Mouse (Mus musculus) kidney, postnatal 10 days (tissue): ENCODE measurements around the gene Wdr49.

ENCODE experiments used
- DNase-seq: peaks from one replicate; pipeline ENCODE4 v3.0.0; 2021; ENCODE audit warnings: mixed read lengths

The Wdr49 gene

DNA sequence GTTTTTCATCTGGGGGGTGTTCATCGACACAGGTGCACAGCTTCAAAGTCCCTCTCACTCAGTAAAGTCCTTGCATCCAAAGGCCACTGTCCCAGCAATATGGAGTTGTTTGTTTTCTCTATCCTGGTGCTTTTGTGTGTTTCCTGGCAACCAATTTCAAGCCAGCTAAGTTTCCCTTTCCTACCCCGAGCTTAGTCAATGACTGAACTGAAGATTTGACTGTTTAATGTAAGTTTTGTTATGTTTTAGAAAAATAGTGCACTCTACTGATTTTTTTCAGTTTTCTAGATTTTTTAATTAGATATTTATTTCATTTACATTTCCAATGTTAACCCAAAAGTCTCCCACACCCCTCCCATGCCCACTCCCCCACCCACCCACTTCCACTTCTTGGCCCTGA is at the start of gene Wdr49:
Wdr49 (minus strand) TSS at position 101 of the 400 bp plus-strand sequence.
- no peak for DNase-seq

DNA sequence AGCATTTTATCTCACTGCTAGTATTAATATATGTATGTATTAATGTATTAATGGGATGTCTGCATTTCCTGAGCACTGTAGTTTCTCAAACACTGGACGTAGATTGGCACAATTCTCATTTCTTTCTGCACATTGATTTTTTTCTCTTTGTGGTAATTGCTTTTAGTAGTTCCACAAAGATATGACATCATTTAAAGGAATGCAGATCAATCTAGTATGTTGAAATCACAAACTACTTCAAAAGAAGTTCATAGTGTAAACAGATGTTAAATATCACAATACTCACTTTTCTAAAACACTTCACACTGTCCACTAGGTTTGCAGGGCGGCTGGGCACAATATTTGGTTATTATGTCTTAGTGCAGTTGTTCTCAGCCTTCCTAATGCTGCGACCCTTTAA is 49.1 kb upstream of the Wdr49 start:
- DNase-seq: no peak

DNA sequence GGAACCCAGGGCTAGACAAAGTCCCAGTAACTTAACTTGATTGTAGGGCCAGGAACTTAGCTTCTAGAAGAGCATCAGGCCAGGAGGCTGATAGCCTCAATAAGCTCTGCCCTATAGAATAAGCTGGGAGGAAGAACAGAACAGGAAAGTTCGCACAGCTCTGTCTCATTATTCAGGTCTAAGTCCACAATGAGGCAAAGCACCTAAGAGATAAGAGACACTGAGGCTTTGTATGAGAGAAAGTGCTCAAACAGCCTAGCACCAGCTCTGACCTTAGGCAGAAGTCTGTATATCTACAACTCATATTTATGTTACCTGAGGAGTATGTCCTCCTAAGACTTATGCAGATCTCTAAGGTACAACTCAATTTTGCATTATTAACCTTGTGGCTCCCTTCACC is 40.6 kb upstream of the Wdr49 start:
- no peak for DNase-seq

DNA sequence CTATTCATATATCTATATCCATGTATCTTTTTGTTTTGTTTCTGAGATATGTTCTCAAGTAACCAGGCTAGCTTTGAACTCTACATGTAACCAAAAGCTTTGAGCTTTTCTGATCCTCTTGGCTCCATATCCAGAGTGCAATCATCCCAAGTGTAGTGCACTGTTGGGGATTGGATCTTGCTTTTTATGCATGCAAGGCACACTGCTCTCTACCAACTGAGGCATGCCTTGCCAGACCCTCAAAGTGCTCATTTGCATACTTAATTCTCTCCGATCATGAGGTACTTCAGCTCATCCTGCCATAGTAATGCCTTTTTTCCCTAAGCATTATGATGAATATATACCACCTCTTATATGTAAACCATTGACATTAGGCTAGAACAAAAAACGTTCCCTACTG is 39.4 kb upstream of the Wdr49 start:
- no peak for DNase-seq

DNA sequence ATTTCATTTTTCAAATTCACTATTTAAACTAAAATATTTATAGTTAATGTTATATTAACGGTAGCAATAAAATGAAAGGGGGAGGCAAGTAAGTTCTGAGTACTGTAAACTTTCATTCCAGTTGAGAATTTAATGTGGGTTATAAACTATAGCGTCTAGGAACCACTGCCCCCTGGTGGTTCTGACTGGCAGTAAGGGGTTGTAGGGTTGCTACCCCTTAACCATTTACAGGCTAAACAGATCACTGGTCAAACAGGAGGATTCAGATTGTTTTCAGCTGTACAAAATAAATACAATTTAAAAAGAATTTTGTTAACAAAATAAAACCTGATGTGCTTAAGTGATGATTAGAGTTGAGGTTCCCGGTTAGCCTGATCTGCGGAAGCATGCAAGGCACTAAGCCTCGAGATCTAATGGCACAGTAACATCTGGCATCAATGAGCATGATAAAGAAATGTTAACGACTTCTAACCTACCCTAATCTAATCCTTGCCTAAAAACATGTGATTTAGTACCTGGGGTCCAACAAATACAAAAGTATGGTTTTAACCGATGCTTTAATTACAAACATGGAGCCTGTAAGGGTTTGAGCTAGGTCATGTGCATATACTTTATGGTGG is 35.8 kb upstream of the Wdr49 start:
- DNase-seq: peak; percentile 69

DNA sequence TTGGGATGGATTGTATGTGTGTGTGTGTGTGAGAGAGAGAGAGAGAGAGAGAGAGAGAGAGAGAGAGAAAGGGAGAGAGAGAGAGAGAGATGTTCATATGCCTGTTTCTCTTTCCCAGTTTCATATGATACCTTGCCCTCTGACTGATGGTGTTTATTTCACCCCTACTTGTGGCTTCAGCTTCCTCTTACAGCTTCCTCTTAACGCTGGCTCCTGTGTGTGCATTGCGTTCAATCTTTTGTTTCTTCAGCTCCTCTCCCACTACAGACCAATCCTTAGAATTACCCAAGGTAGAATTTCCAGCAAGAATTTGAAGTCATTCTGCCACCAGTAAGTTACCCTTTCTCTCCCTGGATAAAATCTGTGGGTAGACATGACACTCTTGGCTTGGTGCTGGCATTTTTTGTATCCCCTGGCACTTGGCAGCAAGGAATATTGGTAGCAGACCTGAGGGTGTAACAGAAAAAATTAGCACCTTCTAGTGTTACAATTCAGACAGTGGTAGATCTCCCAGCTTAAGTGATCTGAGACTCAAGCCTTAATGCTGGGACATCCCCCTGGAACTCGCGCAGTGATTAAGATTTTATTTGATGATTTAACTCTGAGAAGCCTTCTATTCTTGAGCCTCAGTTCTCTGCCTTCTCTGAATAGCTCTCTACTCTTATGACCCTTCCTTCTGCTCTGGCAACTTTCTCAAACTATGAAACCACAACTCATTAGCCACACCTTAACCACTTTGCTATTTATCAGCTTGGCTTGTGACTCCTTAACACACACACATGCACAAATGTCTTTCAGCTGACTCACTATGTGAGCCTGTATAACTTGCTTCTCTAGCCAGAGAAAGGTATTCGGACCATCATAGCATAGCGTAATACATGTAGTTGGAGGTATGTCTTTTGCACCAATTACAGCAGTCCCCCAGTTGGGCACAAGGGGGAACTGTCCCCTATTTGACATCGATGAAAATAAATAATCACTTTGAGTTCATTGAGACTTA is 17.3 kb upstream of the Wdr49 start:
- DNase-seq: no peak

DNA sequence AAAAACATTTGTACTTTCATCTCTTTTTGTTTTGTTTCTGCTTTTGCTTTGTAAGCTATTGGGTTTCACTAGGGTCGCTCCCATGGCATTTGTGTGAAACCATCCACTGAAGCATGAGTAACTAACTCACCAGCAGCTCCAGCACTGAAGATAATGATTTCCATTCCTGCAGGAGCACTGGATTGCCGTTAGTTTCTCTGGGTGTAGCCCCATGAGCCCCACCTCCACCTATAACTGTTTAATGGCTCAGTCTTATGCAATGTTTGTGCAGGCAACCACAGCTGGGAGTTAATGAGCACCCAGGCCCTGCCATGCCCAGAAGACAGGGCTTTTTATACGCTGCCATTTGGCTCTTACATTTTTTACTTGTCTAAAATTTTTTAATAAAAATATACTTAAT is 11.0 kb upstream of the Wdr49 start:
- DNase-seq: peak; percentile 4

DNA sequence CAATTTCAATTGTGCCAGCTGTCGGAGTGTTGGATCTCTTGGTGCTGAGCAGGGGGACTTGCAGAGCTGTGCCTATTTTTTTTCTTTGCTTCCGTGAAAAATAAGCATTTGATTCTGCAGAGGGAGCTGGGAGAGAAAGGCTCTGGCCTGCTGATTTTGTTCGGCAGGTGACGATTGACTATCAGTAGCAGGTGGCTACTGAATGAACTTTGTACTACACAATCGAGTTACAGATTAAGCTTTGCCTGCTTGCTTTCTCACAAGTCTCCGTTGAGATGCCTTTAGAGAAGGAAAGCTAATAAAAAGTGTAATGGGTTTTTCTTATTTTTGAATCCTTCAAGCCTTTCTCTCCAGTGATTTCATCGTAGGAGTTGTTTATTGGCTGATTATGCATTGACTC is 6.8 kb downstream of the Wdr49 start:
- no peak for DNase-seq

DNA sequence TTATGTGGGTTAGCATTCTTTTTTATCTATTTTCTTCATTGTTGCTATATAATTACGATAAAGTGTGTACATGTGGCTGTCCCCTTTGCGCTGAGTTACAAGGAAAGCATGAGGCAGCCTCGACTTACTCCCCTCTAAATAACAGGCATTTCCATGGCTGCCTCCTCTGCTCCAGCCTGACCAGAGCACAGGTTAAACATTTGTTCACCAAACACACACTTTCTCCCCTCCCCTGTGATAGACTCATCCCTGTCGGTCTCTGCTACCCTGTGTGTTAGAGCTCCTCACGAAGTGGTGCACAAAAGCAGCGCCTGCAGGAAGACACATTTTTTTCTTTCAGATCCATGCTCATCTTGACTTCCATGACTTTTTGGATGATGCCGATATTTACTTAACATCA is 7.3 kb downstream of the Wdr49 start:
- no peak for DNase-seq

DNA sequence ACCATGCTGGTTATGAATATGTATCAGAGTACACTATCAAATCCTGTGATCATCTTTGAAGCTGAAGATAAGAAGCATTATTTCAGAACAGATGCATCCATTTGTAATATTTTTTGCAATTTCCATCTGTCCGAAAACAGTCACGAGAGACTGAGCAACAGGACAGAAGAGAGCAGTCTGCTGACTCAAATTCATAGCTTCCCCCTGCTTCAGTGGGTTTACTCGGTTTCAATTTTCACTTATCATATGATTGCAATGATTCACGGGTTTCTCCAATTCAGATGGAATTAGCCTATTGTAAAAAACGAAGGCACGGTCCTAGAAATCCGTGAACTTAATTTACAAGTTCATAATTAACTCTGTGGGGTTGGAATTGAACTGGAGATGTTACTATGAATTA is 13.8 kb downstream of the Wdr49 start:
- DNase-seq: no peak

DNA sequence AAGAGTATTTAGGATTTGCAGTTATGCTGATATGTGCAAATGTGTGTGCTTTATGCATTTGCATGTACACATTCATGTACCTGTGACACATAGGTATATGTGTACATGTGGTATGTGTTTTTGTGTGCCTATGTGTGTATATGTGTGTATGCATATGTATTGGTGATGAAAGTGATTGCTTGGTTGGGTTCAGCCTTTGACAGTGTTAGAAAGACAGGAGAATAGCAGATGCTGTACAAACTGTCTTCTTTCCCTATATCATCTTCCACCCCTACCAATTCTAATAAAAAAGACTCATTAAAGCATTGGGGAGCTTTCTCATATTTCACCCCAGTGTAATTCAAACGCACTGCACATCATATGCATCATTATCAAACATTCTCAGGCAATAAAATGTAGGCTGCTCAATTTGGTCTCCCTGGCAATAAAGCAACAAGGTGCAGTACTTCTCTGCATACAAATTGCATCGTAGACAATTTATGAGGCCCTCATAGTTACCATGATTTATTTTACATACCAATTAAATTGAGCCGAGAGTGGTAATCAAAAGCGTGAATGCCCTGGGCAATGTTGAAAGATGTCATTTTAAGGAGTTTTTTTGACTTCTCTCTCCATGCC is 51.3 kb downstream of the Wdr49 start:
- DNase-seq: no peak

DNA sequence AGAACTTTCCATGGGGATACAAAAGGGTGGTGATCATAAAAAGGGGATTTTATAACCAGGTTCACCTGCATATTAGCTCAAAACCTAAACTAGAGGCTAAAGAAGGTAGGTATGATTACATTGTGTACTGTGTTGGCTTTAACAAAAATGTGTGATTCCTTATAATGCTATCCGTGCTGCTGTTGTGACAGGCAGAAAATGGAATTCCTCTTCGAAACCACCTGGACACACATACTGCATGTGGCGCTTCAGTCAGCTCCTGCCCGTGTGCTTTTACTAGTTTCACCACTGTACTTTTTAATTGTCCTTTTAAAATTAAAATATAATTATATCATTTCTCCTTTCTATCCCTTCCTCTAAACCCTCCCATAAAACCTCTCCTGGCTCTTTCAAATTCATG is 86.0 kb downstream of the Wdr49 start:
- DNase-seq: no peak

DNA sequence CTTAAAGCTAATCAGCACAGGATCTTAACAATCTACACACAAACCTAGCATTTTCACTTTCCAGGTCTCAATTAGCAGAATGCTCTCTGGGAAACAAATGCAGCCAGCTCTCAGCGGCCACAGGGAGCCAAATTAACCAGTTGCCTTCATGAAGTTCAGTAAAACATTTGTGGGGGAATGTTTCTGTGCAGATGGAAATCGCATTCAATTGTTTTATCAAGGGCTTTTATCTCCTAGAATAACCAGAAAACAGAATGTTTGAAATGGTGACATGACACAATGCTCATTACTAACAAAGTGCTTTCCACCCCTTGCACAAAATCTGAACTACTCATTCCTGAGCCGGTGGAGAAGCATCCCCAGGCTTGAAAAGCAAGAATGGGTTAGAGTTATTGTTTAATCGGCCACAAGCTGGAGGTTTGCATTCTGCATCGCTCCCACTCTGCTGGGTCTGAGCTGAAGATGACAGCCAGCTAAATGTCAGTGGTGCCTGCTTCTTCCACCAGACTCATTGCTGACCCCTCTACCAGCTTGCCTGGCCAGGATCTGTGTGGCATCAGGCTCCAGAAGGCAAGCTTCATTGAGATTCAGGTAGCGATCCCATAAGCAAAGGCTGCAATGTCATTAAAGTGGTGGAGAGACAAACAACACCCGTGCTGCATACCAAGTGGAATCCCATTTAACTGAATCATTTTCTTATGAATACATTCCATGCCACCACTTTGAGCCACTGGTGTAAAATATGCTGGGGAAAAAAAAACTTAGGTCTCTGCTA is 86.6 kb downstream of the Wdr49 start:
- peak; percentile 1 for DNase-seq

DNA sequence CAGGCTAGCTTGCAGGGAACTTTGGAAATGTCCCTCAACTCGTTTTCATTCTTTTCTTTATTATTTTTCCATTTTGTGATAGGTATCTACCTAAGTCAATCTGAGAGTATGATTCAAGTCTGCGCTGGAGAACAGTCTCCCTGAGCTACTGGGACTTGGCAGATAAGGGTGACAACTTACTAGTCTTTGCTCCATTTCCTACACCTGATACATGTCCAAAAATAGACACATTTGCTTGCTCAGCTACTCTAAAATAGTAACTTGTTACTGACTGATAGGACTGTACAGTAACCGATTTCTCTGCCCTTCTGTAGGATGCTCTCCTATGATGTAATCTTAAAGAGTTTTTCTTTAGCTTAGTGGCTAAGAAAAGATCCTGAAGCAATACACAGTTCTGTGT is 87.5 kb downstream of the Wdr49 start:
- DNase-seq: no peak

DNA sequence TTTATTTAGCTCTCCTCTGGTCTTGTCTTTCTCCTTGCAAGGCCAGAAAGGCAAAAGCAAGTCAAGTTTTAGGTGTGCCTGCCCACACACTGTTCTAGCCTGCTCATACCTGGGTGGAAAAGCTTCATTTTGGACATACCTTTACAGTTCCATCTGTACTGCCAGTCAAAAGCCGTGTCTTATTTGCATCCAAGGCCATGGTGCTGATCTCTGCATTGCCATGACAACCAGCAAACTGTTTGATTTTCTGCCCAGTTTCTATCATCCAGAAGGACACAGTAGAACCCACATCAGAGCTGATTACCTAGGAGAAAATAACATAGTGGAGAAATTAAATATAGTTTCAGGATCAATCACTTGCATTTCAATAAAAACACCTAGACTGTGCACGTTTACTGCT is 100.2 kb downstream of the Wdr49 start:
- DNase-seq: no peak

DNA sequence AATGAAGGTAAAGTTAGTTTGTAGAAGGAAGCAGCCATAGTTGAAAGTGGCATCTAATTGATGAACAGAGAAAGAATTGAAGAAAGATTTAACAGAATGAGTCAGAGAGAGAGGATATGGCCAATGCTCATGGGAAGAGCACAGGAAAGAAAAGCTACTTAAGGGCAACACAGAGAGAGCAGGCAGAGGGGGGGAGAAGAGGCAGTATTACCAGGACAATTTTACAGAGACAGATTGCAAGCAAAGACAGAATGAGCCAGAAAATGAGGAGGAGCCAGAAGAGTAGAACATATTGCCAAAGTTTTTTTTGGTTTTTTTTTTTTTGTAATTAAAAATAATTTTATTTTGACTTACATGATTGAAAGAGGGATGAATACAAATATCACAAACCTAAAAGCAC is 128.0 kb downstream of the Wdr49 start:
- no peak for DNase-seq

DNA sequence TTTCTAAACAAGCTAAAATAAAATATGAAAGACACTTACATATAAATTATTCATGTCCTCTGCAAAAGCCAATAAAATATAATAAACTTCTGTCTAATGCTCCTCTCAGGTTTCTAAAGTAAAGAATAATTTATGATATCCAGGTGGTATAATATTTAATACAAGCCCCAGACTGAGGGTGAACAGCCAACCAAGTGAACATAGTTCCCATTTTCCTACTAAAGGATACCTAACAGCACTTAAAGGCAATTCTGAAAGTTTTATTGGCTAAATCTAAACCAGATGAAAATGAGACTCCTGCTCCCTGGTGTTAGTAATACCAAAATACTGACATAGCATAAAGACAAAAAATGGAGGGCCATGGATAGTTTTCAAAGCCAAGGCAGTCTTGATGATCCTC is 144.8 kb downstream of the Wdr49 start:
- DNase-seq: no peak

DNA sequence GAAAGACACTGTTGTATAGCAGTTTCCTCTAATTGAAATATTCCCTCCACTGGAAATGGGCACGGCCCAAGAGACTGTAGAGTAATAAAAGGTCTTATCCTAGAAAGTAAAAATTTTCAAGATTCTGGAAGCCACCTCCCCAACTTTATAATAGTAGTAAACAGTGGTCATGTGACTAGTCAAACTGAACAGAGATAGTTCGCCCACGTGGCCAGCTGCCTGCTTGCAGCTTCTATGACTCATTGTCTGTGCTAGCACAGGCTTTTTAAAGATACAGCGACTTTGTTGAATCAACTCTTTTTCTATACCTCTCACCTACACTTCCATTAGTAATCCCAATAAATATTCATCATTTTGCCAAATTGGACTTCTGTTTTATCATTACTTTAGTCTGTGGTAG is 161.0 kb downstream of the Wdr49 start:
- no peak for DNase-seq

DNA sequence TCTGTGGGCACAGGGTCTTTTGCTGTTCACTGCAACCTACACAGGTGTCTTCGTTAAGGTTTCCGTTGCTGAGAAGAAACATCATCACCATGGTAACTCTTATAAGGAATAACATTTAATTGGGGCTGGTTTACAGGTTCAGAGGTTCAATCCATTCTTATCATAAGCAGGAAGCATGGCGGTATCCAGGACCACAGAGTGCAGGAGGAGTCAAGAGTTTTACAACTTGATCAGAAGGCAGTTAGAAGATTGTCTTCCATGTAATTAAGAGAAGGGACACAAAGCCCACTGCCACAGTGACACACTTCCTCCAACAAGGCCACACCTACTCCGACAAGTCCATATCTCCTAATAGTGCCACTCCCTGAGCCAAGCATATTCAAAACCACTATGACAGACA is 173.1 kb downstream of the Wdr49 start:
- DNase-seq: no peak

DNA sequence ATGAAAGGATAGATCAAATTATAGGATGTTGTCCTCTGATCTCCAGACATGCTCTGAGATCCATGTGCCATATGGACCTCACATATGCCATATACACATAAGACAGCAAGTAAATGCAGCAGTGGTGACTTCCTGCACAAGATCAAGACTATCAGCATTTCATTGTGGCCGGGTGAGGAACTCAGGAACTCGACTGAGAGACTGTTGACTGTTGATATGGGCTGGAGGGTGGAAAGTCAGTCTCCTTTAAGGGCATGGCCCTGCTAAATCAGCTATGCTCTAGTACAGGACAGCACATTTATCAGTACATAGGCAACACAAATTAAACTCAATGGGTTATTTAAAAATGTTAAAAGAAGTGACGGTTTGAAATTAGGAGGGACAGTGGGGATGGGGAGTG is 173.7 kb downstream of the Wdr49 start:
- DNase-seq: no peak

DNA sequence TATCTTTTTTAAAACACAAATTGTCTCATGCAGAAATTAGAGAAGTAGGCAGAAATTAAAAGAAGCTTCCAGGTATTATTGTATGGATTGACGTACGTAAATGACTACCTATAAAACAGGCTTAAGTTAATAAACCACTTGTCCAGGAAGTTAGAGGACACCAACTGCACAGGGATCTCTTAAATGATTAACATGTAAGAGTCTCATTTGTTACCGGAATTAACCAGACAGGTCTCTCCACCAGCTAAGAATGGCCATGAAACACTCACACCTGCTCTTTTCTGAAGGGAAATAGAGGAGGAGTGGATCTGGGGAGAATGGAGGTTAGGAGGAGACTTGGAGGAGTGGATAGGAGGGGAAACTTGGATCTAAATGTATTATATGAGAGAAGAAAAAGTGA is 176.4 kb downstream of the Wdr49 start:
- DNase-seq: no peak

DNA sequence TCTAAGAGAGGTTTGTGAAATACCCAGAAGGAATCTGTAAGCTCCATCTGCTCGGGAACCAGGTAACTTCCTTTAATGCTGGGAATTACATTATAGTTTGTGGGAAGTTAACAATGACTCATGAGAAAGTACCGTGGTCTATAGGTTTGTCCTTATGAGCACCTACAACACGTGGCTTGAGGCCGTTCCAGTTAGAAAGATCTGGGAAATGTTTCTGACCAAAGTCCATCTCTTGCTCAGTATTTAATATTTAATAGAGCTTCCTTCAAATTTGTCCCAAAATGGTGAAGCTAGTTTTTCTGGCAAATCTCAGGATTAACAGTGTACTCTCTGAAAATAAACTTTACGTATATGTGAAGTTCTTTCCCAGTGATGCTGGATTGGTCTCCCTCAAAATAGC is 177.3 kb downstream of the Wdr49 start:
- no peak for DNase-seq

DNA sequence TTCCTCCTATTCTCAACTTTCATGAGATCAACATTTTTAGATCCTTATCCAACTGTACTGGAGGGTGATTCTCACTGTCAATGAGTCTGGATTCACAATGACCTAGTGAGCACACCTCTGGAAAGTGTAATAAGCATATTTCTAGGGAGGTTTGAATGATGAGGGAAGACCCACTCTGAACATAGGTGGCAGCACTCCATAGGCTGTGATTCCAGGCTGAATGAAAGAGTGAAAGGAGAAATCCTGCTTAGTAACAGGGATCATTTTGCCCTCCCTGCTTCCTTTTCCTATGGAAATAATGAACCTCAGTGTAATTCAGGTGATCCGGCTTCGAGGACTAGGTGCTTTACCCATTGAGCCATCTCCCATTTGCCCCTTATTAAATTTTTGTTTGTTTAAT is 180.9 kb downstream of the Wdr49 start:
- DNase-seq: no peak
